Comparison of ENCODE assay signal across 25 mouse cellular contexts in the genomic region with DNA sequence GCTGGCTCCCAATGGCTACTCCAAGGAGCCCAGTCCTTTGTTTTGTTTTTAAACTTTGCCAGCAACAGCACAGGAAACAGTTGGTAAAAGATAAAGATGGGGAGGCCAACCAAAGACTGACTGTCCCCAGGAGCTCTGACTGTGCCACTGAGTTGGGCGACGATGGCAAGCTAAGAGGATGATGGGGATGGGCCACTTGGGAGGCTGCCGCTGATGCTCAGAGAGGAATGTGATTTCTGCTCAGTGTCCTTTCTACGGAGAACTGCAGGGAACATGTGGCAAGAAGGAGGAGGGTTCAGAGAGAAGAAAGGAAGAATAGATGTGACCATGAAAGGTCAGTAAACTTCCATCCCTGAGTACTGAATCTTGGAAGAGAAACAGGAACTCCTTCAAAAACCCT. TPM values are rescaled to one million over a fixed set of nuclear protein-coding genes. Genes with fewer than 3 reads are reported as not detected.
"Had no signal": no experiment of that assay in that cellular context is flagged by ENCODE, and none has a peak within 500 bp of the region (broad histone marks: within the 10 kb centered on the region; RNA-seq: fewer than 3 reads in every experiment).

No protein-coding gene starts in this region.

- H3K9me3 ChIP-seq: lung, embryonic 15.5 days; megakaryocyte, embryonic 14.5 days; midbrain, embryonic 13.5 days; midbrain, embryonic 15.5 days; neural tube, embryonic 12.5 days; stomach, embryonic 15.5 days had no signal

- H3K36me3 ChIP-seq: lung, embryonic 15.5 days; midbrain, embryonic 13.5 days; midbrain, embryonic 15.5 days; neural tube, embryonic 12.5 days; stomach, embryonic 15.5 days had no signal

- H3K4me1 ChIP-seq: lung, embryonic 15.5 days; midbrain, embryonic 13.5 days; midbrain, embryonic 15.5 days; neural tube, embryonic 12.5 days; stomach, embryonic 15.5 days had no signal

- H3K27ac ChIP-seq: lung, embryonic 15.5 days; macrophage; midbrain, embryonic 13.5 days; midbrain, embryonic 15.5 days; neural tube, embryonic 12.5 days; stomach, embryonic 15.5 days; stomach, postnatal 0 days had no signal

- H3K4me3 ChIP-seq: lung, embryonic 15.5 days; megakaryocyte, embryonic 14.5 days; midbrain, embryonic 13.5 days; midbrain, embryonic 15.5 days; neural tube, embryonic 12.5 days; stomach, embryonic 15.5 days had no signal

- H3K27me3 ChIP-seq: lung, embryonic 15.5 days; midbrain, embryonic 15.5 days; neural tube, embryonic 12.5 days; stomach, embryonic 15.5 days had no signal

- DNase-seq: liver, postnatal 0 days; lung, adult 2 months; lung, postnatal 14 days; lung, postnatal 36 days; right cerebral cortex, postnatal 14 days; thymus, adult 2 months; thymus, postnatal 25 days; thymus, postnatal 4 days had no signal

RNA-seq across cellular contexts. Expression of a gene that starts 22.0 kb away (rescaled TPM):
- total RNA-seq: megakaryocyte progenitor cell, adult 5-6 weeks; midbrain, postnatal 0 days; monocyte, adult 5-6 weeks; neutrophil, adult 5-6 weeks had no signal
- polyA plus RNA-seq: liver, postnatal 0 days; lung, adult 2 months; lung, embryonic 15.5 days; lung, postnatal 0 days; macrophage; midbrain, embryonic 11.5 days; midbrain, embryonic 13.5 days; midbrain, embryonic 15.5 days; midbrain, postnatal 0 days; neural tube, embryonic 12.5 days; neural tube, embryonic 14.5 days; spleen, adult 2 months; stomach, embryonic 15.5 days; stomach, postnatal 0 days; thymus, adult 2 months; urinary bladder, adult 2 months had no signal

RNA-seq across cellular contexts. Expression of a gene that starts 52.5 kb away (rescaled TPM):
- total RNA-seq: megakaryocyte progenitor cell, adult 5-6 weeks; midbrain, postnatal 0 days; monocyte, adult 5-6 weeks; neutrophil, adult 5-6 weeks had no signal
- polyA plus RNA-seq: liver, postnatal 0 days; lung, adult 2 months; lung, embryonic 15.5 days; lung, postnatal 0 days; macrophage; midbrain, embryonic 13.5 days; midbrain, embryonic 15.5 days; midbrain, postnatal 0 days; neural tube, embryonic 12.5 days; neural tube, embryonic 14.5 days; spleen, adult 2 months; stomach, embryonic 15.5 days; thymus, adult 2 months; urinary bladder, adult 2 months had no signal
